Mouse (Mus musculus) forebrain, embryonic 15.5 days (tissue): Measurements from ENCODE around the gene Gm28036. TPM values are rescaled to one million over a fixed set of nuclear protein-coding genes. Genes with fewer than 3 reads are reported as not detected.
"Not testable (repeated sequence)": the region's sequence is repeated elsewhere in the genome, so short reads cannot be mapped to it uniquely, and the experiment has no call there.

Experiments used
- ATAC-seq: fragments of 200-750 bp; cut with Nextera tagmentation; replicated peaks from 2 replicates; pipeline ENCODE4 v1.8.0; 2017; ENCODE audit warnings: mild to moderate bottlenecking, moderate TSS enrichment, moderate library complexity
- H3K27ac ChIP-seq: fragments of 300-500 bp; sonication (generic); replicated peaks from 2 replicates; pipeline ENCODE4 v1.5.1; 2015; ENCODE audit warnings: mild to moderate bottlenecking, inconsistent platforms
- H3K27me3 ChIP-seq: fragments of 300-500 bp; sonication (generic); 2 replicates; pipeline ENCODE4 v1.6.1; 2015; ENCODE audit warnings: inconsistent platforms
- H3K36me3 ChIP-seq: fragments of 300-500 bp; sonication (generic); 2 replicates; pipeline ENCODE4 v1.6.1; 2015; ENCODE audit warnings: mild to moderate bottlenecking, inconsistent platforms
- H3K4me1 ChIP-seq: fragments of 300-500 bp; sonication (generic); 2 replicates; pipeline ENCODE4 v1.6.1; 2015; ENCODE audit warnings: inconsistent platforms
- H3K4me2 ChIP-seq: fragments of 300-500 bp; sonication (generic); replicated peaks from 2 replicates; pipeline ENCODE4 v1.6.1; 2015; ENCODE audit warnings: mild to moderate bottlenecking, inconsistent platforms
- H3K4me3 ChIP-seq: fragments of 300-500 bp; sonication (generic); 2 replicates; pipeline ENCODE4 v1.5.1; 2015; ENCODE audit warnings: mild to moderate bottlenecking, inconsistent platforms
- H3K9ac ChIP-seq: fragments of 300-500 bp; sonication (generic); replicated peaks from 2 replicates; pipeline ENCODE4 v1.6.1; 2015; ENCODE audit warnings: mild to moderate bottlenecking, inconsistent platforms
- H3K9me3 ChIP-seq: fragments of 300-500 bp; sonication (generic); 2 replicates; pipeline ENCODE4 v1.6.1; 2016; ENCODE audit warnings: inconsistent platforms
- WGBS: fragments of 180-500 bp; shearing (Covaris S2); methylation state at CpG from one replicate; pipeline ENCODE4 v1.1.7; 2015; ENCODE audit warnings: mixed read lengths; 5-methylcytosine and 5-hydroxymethylcytosine counted together
- polyA plus RNA-seq: library from polyadenylated mRNA; unstranded; fragments of >200 nt; fragmentation: Nextera tagmentation; extraction: Ambion mirVana; gene quantifications from 2 replicates; pipeline ENCODE4 v1.2.1, GENCODE M21; 2015

Gene Gm28036
- polyA plus RNA-seq, 1 experiment from 2014 or later: 24.1 TPM

GRCm38 (mm10) chr2:156134161-156134560 lies 7.3 kb upstream of the Gm28036 start:
- no peak overlapping the region for H3K4me2 ChIP-seq
- no peaks in the 10 kb centered on the region for H3K4me1 ChIP-seq
- H3K27ac ChIP-seq: no peak overlapping the region
- ATAC-seq: no peak
- H3K9me3 ChIP-seq: no peaks in the 10 kb centered on the region
- 87% methylated on average over 5 of the region's 5 CpGs for WGBS
- H3K27me3 ChIP-seq: no peaks in the 10 kb centered on the region
- no peak overlapping the region for H3K4me3 ChIP-seq
- H3K9ac ChIP-seq: no peak overlapping the region
- peaks cover 6% of the 10 kb centered on the region; the same call in 1 of the 2 replicates for H3K36me3 ChIP-seq

GRCm38 (mm10) chr2:156123731-156124130 lies 3.2 kb downstream of the Gm28036 start:
- Histone ChIP-seq H3K4me2 (no peak overlapping the region), H3K4me1 (no peaks in the 10 kb centered on the region), H3K9ac (no peak overlapping the region), H3K27me3 (no peaks in the 10 kb centered on the region), H3K4me3 (no peak overlapping the region), H3K9me3 (no peaks in the 10 kb centered on the region), H3K36me3 (peaks cover 9% of the 10 kb centered on the region; the same call in 1 of the 2 replicates), H3K27ac (no peak overlapping the region)
- no peak for ATAC-seq
- WGBS: 90% methylated on average over 5 of the region's 5 CpGs

- Histone ChIP-seq H3K4me2 (no peak overlapping the region), H3K4me1 (no peaks in the 10 kb centered on the region), H3K27ac (no peak overlapping the region), H3K36me3 (0 out of 2 replicates have a peak, but pooled peaks cover 4% of the 10 kb centered on the region), H3K9ac (no peak overlapping the region), H3K27me3 (no peaks in the 10 kb centered on the region), H3K4me3 (no peak overlapping the region), H3K9me3 (no peaks in the 10 kb centered on the region)
- no peak for ATAC-seq
Observed at GRCm38 (mm10) chr2:156119566-156119965, 7.3 kb downstream of the Gm28036 start.

- ATAC-seq: not testable (repeated sequence)
Observed at GRCm38 (mm10) chr2:156112080-156112423, 14.8 kb downstream of the Gm28036 start.

GRCm38 (mm10) chr2:156111358-156112079 lies 15.4 kb downstream of the Gm28036 start, which contains the start of the genes Cpne1 and Rbm12:
Cpne1 (minus strand) TSS chr2:156111965.
Rbm12 (minus strand) TSS chr2:156111978.
- under 1% methylated on average over 74 of the region's 74 CpGs for WGBS
- peak; percentile 96 for ATAC-seq

More at GRCm38 (mm10) chr2:156112080-156112423, 14.8 kb downstream of the Gm28036 start:
- H3K4me3 ChIP-seq: peak overlapping the region; percentile 98
- WGBS: 24% methylated on average over 5 of the region's 5 CpGs
- peaks cover 20% of the 10 kb centered on the region for H3K4me1 ChIP-seq
- not testable (repeated sequence) for H3K36me3 ChIP-seq, H3K9me3 ChIP-seq, H3K27me3 ChIP-seq
- H3K27ac ChIP-seq: peak overlapping the region; percentile 94
- peak overlapping the region; percentile 97 for H3K9ac ChIP-seq
- H3K4me2 ChIP-seq: peak overlapping the region; percentile 53

GRCm38 (mm10) chr2:156110627-156111357 lies 16.1 kb downstream of the Gm28036 start:
- WGBS: under 1% methylated on average over 16 of the region's 16 CpGs
- Histone ChIP-seq H3K27me3 (no peaks in the 10 kb centered on the region), H3K4me1 (peaks cover 25% of the 10 kb centered on the region), H3K36me3 (no peaks in the 10 kb centered on the region), H3K4me3 (peak overlapping the region; percentile 98), H3K9me3 (no peaks in the 10 kb centered on the region), H3K9ac (peak overlapping the region; percentile 97), H3K4me2 (peak overlapping the region; percentile 53), H3K27ac (peak overlapping the region; percentile 94)
- ATAC-seq: peak; percentile 70

More at GRCm38 (mm10) chr2:156111358-156112079, 15.4 kb downstream of the Gm28036 start, which contains the start of the genes Cpne1 and Rbm12:
- no peaks in the 10 kb centered on the region for H3K27me3 ChIP-seq
- H3K4me3 ChIP-seq: peak within 1 kb of the TSS; percentile 98
- peak within 1 kb of the TSS; percentile 53 for H3K4me2 ChIP-seq
- no peaks in the 10 kb centered on the region for H3K36me3 ChIP-seq
- H3K9ac ChIP-seq: peak within 1 kb of the TSS; percentile 97
- no peaks in the 10 kb centered on the region for H3K9me3 ChIP-seq
- peaks cover 24% of the 10 kb centered on the region for H3K4me1 ChIP-seq
- H3K27ac ChIP-seq: peak within 1 kb of the TSS; percentile 94

GRCm38 (mm10) chr2:156091926-156092325 lies 35.0 kb downstream of the Gm28036 start:
- peaks cover 26% of the 10 kb centered on the region for H3K36me3 ChIP-seq
- H3K27me3 ChIP-seq: no peaks in the 10 kb centered on the region
- no peak for ATAC-seq
- no peak overlapping the region for H3K9ac ChIP-seq
- H3K4me3 ChIP-seq: no peak overlapping the region
- H3K27ac ChIP-seq: no peak overlapping the region
- WGBS: 73% methylated on average over 5 of the region's 5 CpGs
- peaks cover 21% of the 10 kb centered on the region for H3K4me1 ChIP-seq
- H3K9me3 ChIP-seq: no peaks in the 10 kb centered on the region
- no peak overlapping the region for H3K4me2 ChIP-seq

GRCm38 (mm10) chr2:156089799-156090198 lies 37.1 kb downstream of the Gm28036 start:
- H3K27me3 ChIP-seq: no peaks in the 10 kb centered on the region
- 0 out of 2 replicates have a peak, but pooled peaks have one; percentile 53 for ATAC-seq

GRCm38 (mm10) chr2:156087391-156088110 lies 39.3 kb downstream of the Gm28036 start:
- 87% methylated on average over 7 of the region's 7 CpGs for WGBS
- Histone ChIP-seq H3K9me3 (no peaks in the 10 kb centered on the region), H3K4me3 (no peak overlapping the region), H3K9ac (no peak overlapping the region), H3K36me3 (peaks cover 4% of the 10 kb centered on the region; the same call in 1 of the 2 replicates), H3K4me2 (no peak overlapping the region), H3K27ac (no peak overlapping the region), H3K27me3 (no peaks in the 10 kb centered on the region), H3K4me1 (peaks cover 21% of the 10 kb centered on the region)
- ATAC-seq: no peak

More at GRCm38 (mm10) chr2:156089799-156090198, 37.1 kb downstream of the Gm28036 start:
- no peak overlapping the region for H3K9ac ChIP-seq
- WGBS: 17% methylated on average over 1 of the region's 1 CpGs
- 0 out of 2 replicates have a peak overlapping the region, but pooled peaks have one; percentile 28 for H3K27ac ChIP-seq
- no peaks in the 10 kb centered on the region for H3K9me3 ChIP-seq
- peaks cover 21% of the 10 kb centered on the region for H3K4me1 ChIP-seq
- peaks cover 6% of the 10 kb centered on the region; the same call in 1 of the 2 replicates for H3K36me3 ChIP-seq
- H3K4me2 ChIP-seq: no peak overlapping the region
- H3K4me3 ChIP-seq: no peak overlapping the region

- Histone ChIP-seq H3K27ac (no peak overlapping the region), H3K4me3 (no peak overlapping the region), H3K9ac (no peak overlapping the region), H3K36me3 (peaks cover 4% of the 10 kb centered on the region; the same call in 1 of the 2 replicates), H3K9me3 (no peaks in the 10 kb centered on the region), H3K27me3 (no peaks in the 10 kb centered on the region), H3K4me2 (no peak overlapping the region), H3K4me1 (peaks cover 1% of the 10 kb centered on the region)
- ATAC-seq: no peak
- 89% methylated on average over 3 of the region's 3 CpGs for WGBS
Observed at GRCm38 (mm10) chr2:156084541-156084940, 42.4 kb downstream of the Gm28036 start.

- Histone ChIP-seq H3K4me1 (no peaks in the 10 kb centered on the region), H3K9me3 (no peaks in the 10 kb centered on the region), H3K27me3 (no peaks in the 10 kb centered on the region), H3K9ac (no peak overlapping the region), H3K4me2 (no peak overlapping the region), H3K27ac (no peak overlapping the region), H3K36me3 (peaks cover 36% of the 10 kb centered on the region), H3K4me3 (no peak overlapping the region)
- ATAC-seq: no peak
- WGBS: 89% methylated on average over 7 of the region's 7 CpGs
Observed at GRCm38 (mm10) chr2:156080391-156080790, 46.5 kb downstream of the Gm28036 start.
